Mouse (Mus musculus) layer of hippocampus, postnatal 14 days (tissue): ENCODE measurements around the gene Cebpzos. TPM values are rescaled to one million over a fixed set of nuclear protein-coding genes. Genes with fewer than 3 reads are reported as not detected.

Experiments used
- DNase-seq, 2 experiments: peaks; one replicate each; pipeline ENCODE4 v3.0.0; 2021 to 2022; ENCODE audit warnings: low spot score in 2 of 2, mixed read lengths in 1 of 2
- long read RNA-seq, 2 experiments: library from polyadenylated mRNA; stranded (forward); transcript quantifications; one replicate each; pipeline ENCODE4 v2.0.0; 2021
- total RNA-seq, 2 experiments: library from RNA; stranded (reverse); gene quantifications; 2 replicates each; pipeline ENCODE4 v1.2.3; 2021

Cebpzos gene
- 10 to 100 TPM; 30.8 to 36.7 TPM for total RNA-seq
- long read RNA-seq, experiment 1, transcript Cebpzos-202 (5 exons, 602 nt): major isoform, 6 of 16 reads
- long read RNA-seq, experiment 1, partial matches to known transcripts: 7 of 16 reads
- long read RNA-seq, experiment 1, other reads (novel, unspliced or antisense): 0 of 16 reads
- long read RNA-seq, experiment 2, transcript Cebpzos-201 (5 exons, 753 nt): minor isoform, 12 of 61 reads
- long read RNA-seq, experiment 2, transcript Cebpzos-202 (5 exons, 602 nt): major isoform, 26 of 61 reads
- long read RNA-seq, experiment 2, partial matches to known transcripts: 19 of 61 reads
- long read RNA-seq, experiment 2, other reads (novel, unspliced or antisense): 4 of 61 reads

DNA sequence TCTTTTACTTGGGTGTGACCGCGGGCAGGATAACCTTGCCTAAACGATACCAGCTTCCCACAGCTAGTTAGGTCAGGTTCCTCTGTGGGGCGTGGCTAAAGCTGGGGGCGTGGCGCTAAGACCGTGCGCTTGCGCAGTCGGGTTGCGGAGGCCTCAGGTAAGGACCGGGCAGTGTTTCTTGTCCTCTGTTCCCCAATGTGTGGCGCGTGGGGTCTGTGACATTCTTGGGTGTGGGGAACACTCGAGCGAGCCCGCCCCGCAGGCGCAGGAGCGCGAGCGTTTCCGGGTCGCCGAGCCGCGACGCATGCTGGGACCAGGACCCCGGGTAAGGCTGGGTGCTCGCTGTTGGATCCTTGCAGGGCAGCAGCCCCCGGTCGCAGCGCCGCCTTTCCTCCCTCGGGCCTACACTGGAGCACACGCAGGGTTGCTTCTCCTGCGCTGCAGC is at the start of gene Cebpzos:
Gene Cebpzos, plus strand, starts transcription at position 132 of the 445 bp plus-strand sequence.
- DNase-seq: peak; percentile 83 to 89

DNA sequence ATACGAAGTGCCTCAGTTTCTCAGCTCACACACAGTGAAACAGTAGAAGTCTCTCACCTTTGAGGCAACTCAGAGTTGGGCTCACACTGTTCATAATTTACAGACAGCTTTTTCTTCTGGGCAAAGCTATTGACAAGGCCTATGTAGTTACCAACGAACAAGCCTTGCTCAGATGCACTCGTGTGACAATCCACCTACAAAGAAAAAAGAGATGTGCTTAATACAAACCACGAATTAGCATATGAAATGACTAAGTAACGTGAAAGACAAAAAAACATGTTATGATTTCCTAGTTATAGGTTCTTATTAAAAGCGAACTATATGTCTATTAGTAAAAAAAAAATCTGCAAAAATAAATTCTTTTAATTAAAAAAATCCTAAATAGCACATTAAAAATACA is 42.4 kb upstream of the Cebpzos start:
- no peak for DNase-seq

DNA sequence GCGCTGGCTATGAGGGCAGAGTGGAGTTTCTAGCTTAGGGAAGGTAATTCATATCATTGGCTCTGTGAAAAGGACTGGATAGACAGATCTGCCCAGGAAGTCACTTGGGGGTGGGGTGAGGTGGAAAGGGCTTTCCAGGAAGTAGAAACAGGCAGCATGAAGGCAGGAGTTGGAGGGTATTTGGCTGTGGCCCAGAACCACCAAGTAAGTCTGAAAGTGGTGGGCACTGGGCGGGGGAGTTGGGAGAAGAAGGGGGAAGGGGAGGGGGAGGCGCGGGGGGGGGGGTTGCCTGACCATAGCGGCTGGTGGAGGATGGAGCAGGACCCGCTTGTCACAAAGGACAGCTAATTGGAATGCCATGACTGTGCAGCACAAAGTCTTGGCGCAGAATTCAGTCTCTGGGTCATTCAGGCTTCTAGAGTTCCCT is 34.4 kb upstream of the Cebpzos start:
- no peak for DNase-seq

DNA sequence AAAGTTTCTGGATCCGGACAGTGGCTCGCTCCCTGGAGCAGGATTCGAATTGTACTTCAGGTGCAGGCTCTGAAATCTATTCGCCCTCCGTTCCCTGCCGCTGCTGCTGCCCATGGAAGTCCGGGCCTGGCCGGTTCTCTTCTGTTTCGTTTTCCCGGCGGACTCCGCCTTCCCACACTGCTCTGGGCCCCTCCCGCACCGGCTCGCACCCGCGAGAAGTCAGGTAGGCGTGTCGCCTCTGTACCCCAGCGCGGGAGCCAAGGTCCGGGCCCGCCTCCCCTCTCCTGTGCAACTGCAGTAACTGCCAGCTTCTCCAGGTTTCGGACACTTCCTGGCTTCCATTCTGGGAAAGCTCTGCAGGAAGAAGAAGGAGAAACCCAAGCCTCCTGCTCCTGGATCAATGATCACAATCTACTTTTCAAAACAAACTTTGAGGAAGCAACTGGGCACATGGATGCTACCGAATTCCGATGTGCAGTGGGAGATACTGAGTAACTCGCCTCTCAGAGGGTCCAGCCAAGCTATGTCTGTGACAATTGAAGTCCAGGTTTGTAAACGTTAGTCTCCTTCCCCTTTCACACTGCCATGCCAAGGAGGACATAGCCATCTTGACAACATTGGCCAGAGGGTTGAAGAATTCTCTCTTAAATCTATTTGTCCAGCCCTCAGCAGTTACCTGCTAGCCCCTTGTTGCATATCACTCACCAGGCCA is 33.7 kb upstream of the Cebpzos start, which contains the start of gene Eif2ak2:
Gene Eif2ak2, minus strand, starts transcription at position 173 of the 712 bp plus-strand sequence.
- DNase-seq: peak; percentile 35 to 41

DNA sequence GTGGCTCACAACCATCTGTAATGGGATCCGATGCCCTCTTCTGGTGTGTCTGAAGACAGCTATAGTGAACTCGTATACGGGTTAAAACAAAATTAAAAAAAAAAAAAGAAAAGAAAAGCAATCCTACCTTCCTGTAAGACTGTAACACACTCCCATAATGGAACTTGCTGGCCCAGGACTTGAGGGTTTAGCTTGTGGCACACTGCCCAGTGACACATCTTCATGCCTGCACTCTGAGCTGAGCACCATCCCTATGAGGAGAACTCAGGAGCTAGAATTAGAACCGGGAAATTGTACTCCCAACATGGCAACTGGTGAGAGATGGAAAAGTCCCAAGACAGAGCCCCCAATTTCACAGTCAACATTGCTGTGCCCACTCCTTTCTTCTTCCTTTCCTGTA is 33.0 kb upstream of the Cebpzos start:
- DNase-seq: no peak

GRCm38 (mm10) chr17:78885286-78886065 is 30.8 kb upstream of the Cebpzos start:
- DNase-seq: no peak

GRCm38 (mm10) chr17:78888554-78888953 is 27.7 kb upstream of the Cebpzos start:
- DNase-seq: no peak

DNA sequence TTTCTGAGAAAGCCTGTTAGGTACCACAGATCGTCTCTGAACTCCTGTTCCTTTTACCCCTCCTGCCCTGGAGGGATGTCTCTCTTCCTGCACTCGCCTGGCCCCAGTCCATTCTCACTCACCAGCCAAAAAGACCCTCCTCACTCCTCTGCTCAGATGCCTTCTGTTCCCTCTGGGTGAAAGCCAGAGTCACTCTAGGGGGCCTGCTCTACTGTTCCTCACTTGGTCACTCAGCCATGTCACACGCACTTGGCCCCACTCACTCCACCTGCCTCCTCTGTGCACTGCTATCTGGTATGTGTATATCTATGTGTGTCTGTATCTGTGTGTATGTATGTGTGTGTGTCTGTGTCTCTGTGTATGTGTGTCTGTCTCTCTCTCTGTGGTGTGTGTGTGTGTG is 27.1 kb upstream of the Cebpzos start:
- no peak for DNase-seq

DNA sequence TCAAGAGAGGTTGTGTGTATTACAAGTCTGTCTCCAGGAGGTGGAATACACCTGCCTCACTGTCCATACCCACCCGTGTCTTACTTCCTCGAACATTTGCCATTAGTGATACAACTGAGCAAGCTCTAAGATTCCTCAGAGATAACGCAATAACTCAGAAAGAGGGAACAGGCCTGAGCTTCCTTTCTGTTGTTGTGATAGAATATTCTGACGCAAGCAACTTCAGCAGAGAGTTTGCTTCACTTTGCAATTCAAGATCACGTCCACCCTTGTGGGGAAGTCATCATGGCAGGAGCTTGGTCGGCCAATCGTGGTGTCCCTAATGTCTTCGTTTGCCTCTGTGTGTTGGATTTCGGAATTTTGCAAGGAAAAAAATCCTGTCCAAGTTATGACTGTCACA is 25.3 kb upstream of the Cebpzos start:
- DNase-seq: no peak

GRCm38 (mm10) chr17:78894991-78895390 is 21.3 kb upstream of the Cebpzos start:
- DNase-seq: no peak

GRCm38 (mm10) chr17:78895394-78895793 is 20.9 kb upstream of the Cebpzos start:
- DNase-seq: peak; percentile 21 to 45

DNA sequence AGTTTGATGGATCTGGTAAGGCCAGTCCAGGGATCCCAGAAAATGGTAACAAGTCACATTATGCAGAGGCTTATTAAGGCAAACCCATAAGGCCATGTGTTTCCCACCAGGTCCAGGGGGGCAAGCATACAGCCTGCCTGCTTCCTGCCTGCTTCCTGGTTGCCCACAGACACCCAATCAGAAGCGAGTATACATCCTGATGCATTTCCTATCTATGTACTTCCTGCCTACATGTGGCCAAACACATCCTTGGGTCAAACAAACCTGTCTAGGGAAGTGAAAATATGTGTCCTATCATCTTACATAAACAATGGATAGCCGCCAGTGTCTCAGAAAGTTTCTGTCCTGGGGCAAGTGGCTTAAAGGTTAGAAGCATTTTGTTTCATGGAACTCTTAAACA is 13.1 kb upstream of the Cebpzos start:
- DNase-seq: no peak

DNA sequence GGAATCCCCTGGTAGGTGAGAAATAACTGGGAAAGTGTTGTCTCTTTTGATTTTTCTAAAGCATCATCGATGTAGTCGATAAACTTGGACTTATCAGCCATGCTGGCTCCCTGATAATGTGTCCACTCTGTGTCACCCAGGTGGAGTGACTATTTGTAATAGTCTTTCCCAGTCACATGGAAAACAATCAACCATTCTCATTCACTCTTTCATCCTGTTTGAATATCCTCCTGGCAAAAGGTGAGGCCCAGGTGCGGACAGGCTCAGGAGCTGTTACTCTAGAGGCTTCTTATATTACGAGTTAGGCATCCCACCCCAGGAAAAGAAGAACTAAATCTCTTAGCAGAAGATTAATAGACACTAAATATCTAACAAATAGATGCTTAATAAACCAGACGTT is 9.4 kb upstream of the Cebpzos start, which contains the start of gene Sult6b1:
Gene Sult6b1, minus strand, starts transcription at position 101 of the 400 bp plus-strand sequence.
- DNase-seq: no peak

GRCm38 (mm10) chr17:78909374-78909773 is 6.9 kb upstream of the Cebpzos start:
- no peak for DNase-seq

DNA sequence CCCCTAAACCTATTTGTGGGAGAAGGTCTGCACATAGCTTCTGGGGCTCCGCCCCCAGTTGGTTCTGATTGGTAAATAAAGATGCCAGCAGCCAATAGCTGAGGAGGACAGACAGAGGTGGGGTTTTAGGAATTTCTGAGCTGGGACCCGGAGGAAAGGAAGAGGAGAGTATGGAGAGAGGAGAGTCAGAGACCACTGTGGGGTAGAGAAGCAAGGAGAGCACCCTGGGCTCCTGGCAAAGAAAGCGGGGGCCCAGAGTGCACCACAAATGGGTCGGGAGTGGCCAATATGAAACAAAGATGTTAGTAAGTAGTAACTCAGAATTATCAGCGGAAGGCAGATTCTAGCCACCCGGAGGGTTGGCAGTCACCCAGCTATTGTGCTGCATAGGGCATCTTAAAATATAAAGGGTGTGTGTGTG is 3.4 kb upstream of the Cebpzos start:
- peak in 1 of 2 experiments; percentile 47 for DNase-seq

DNA sequence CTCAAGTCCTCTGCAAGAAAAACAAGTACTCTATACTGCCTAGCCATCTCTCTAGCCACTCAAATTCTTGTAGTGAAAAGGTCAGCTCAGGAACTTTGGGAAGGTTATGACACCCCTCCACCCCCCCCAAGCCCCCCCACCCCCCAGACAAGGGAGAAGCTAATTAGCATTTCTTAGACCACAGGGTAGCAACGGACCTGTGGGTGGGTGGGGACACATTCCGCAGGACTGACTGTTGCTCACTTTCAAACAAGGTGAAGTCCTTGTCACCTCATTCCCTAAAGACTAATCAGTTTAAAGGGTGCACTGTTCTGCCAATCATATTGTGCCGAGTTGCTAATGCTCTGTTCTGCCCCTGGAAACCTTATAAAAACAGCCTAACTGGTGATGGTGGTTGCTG is 2.4 kb upstream of the Cebpzos start:
- no peak for DNase-seq

DNA sequence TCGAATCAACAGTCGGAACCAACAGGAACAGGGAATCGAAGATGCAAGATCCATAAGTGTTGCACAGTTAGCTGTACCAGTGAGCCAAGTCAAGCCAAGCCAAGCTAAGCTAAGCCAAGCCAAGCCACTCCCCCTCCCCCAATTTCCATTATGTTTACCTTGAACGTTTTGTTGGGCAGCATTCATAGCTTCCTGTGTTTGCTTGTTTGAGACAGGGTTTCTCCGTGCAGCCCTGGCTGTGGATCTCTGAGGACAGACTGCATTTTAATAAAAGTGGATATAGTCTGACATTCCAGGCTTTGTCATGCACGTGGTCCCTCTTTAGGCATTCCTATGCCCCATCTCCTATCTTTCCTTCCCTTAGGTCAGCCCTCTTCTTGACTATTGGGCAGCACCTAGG is 528 bp upstream of the Cebpzos start:
- DNase-seq: no peak

- DNase-seq: no peak
Measured at GRCm38 (mm10) chr17:78916899-78917298, 599 bp downstream of the Cebpzos start.

DNA sequence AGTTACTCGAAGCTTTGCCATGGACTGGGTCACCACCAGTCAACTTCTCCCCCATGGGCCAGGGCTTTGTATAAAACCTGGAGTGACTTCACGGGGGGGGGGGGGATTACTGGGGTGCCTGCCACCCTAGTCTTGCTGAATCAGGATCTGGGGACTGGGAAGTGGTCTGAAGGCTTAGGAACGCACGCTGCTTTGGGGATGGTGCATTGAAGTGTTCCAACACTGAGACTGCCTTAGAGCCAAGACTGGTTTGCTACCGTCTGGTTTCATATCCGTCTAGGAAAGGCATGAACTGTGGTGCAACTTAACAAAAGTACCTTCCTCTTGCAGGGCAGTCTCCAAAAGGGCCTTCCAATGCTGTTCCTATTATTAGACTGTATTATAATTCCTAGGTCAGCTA is 1.4 kb downstream of the Cebpzos start:
- peak in 1 of 2 experiments; percentile 22 for DNase-seq

- no peak for DNase-seq
Measured at GRCm38 (mm10) chr17:78935857-78936256, 19.6 kb downstream of the Cebpzos start.

- DNase-seq: peak; percentile 94 to 98
Measured at GRCm38 (mm10) chr17:78936466-78937228, 20.3 kb downstream of the Cebpzos start, which contains the start of the genes Cebpz and Ndufaf7. Cebpz (minus strand) TSS chr17:78937066. Ndufaf7 (plus strand) TSS chr17:78937136.
